Mouse (Mus musculus): ENCODE data around the gene Cdcp1. TPM values are rescaled to one million over a fixed set of nuclear protein-coding genes. Genes with fewer than 3 reads are reported as not detected.

Gene Cdcp1
- polyA plus RNA-seq, 1 experiment from 2014 or later, result 1.2 TPM

- Histone ChIP-seq H3K27me3 (ENCODE audit: insufficient read depth, low read length) (no peaks in the 10 kb centered on the region), H3K36me3 (replicated peaks; ENCODE audit: insufficient read depth, low read length) (no peaks in the 10 kb centered on the region), H3K9me3 (ENCODE audit: low read length) (no peaks in the 10 kb centered on the region), H3K4me1 (ENCODE audit: insufficient read depth) (peaks cover 22% of the 10 kb centered on the region), H3K9ac (replicated peaks) (no peak overlapping the region), H3K4me2 (ENCODE audit: low read depth, low read length) (no peak overlapping the region), H3K4me3 (ENCODE audit: low read depth, low read length) (no peak overlapping the region), H3K27ac (ENCODE audit: low read depth) (peak overlapping the region; percentile 5; the same call in 1 of the 2 replicates)
- 31% methylated on average over 2 of the region's 2 CpGs for WGBS (ENCODE audit: insufficient replicate concordance)
- ATAC-seq, result peak; percentile 87
- TF ChIP-seq CTCF (IDR thresholded peaks at IDR 0.05; ENCODE audit: low read depth) (no peak), EP300 (IDR thresholded peaks at IDR 0.05; ENCODE audit: low read depth) (peak; percentile 48; the same call in 1 of the 2 replicates)
- DNase-seq, result peak; percentile 56
Observed at GRCm38 (mm10) chr9:123224863-123225431, 9.1 kb upstream of the Cdcp1 start.

DNA sequence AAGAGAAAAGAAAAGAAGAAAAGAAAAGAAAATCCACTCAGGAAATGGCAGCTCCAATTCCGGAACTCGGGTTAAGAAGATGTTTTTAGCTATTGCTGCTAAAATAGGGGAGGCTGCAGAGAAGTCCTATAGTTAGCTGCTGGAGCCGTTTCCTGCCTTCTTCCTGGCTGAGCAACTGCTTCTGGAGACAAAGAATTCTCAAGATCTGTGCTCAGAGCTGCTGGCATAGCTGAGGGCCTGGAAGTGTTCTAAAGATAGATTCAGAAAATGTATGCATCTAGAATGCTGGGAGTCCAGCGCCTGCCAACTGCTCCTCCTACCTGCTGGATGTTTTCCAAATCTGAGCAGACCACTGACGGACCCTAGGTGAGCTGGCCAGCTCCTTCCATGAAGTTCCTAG, 4.0 kb upstream of the Cdcp1 start:
- no peak for DNase-seq
- Histone ChIP-seq H3K4me3 (ENCODE audit: low read depth, low read length) (no peak overlapping the region), H3K4me2 (ENCODE audit: low read depth, low read length) (no peak overlapping the region), H3K36me3 (replicated peaks; ENCODE audit: insufficient read depth, low read length) (no peaks in the 10 kb centered on the region), H3K9me3 (ENCODE audit: low read length) (no peaks in the 10 kb centered on the region), H3K9ac (replicated peaks) (no peak overlapping the region), H3K27me3 (ENCODE audit: insufficient read depth, low read length) (no peaks in the 10 kb centered on the region), H3K27ac (ENCODE audit: low read depth) (0 out of 2 replicates have a peak overlapping the region, but pooled peaks have one; percentile 34), H3K4me1 (ENCODE audit: insufficient read depth) (peaks cover 14% of the 10 kb centered on the region)
- TF ChIP-seq EP300 (IDR thresholded peaks at IDR 0.05; ENCODE audit: low read depth) (0 out of 2 replicates have a peak, but pooled peaks have one; percentile 11), CTCF (IDR thresholded peaks at IDR 0.05; ENCODE audit: low read depth) (no peak)
- ATAC-seq, result no peak
- WGBS (ENCODE audit: insufficient replicate concordance), result 32% methylated on average over 5 of the region's 5 CpGs

GRCm38 (mm10) chr9:123213371-123213770, 2.5 kb downstream of the Cdcp1 start:
- Histone ChIP-seq H3K27me3 (ENCODE audit: insufficient read depth, low read length) (no peaks in the 10 kb centered on the region), H3K36me3 (replicated peaks; ENCODE audit: insufficient read depth, low read length) (no peaks in the 10 kb centered on the region), H3K4me1 (ENCODE audit: insufficient read depth) (peaks cover 5% of the 10 kb centered on the region), H3K4me2 (ENCODE audit: low read depth, low read length) (no peak overlapping the region), H3K9ac (replicated peaks) (no peak overlapping the region), H3K4me3 (ENCODE audit: low read depth, low read length) (no peak overlapping the region), H3K9me3 (ENCODE audit: low read length) (no peaks in the 10 kb centered on the region), H3K27ac (ENCODE audit: low read depth) (no peak overlapping the region)
- DNase-seq (no peak), ATAC-seq (no peak)
- TF ChIP-seq CTCF (IDR thresholded peaks at IDR 0.05; ENCODE audit: low read depth) (no peak), EP300 (IDR thresholded peaks at IDR 0.05; ENCODE audit: low read depth) (no peak)
- WGBS (ENCODE audit: insufficient replicate concordance), result 63% methylated on average over 9 of the region's 9 CpGs

- ATAC-seq, result peak; percentile 42; the same call in 1 of the 2 replicates
- TF ChIP-seq CTCF (IDR thresholded peaks at IDR 0.05; ENCODE audit: low read depth), result no peak
- no peak for TF ChIP-seq EP300 (IDR thresholded peaks at IDR 0.05; ENCODE audit: low read depth)
- Histone ChIP-seq H3K36me3 (replicated peaks; ENCODE audit: insufficient read depth, low read length) (no peaks in the 10 kb centered on the region), H3K27me3 (ENCODE audit: insufficient read depth, low read length) (no peaks in the 10 kb centered on the region), H3K4me3 (ENCODE audit: low read depth, low read length) (no peak overlapping the region), H3K9me3 (ENCODE audit: low read length) (no peaks in the 10 kb centered on the region), H3K9ac (replicated peaks) (no peak overlapping the region), H3K4me1 (ENCODE audit: insufficient read depth) (peaks cover 17% of the 10 kb centered on the region), H3K27ac (ENCODE audit: low read depth) (no peak overlapping the region), H3K4me2 (ENCODE audit: low read depth, low read length) (no peak overlapping the region)
- DNase-seq, result peak; percentile 26
- WGBS (ENCODE audit: insufficient replicate concordance), result 95% methylated on average over 1 of the region's 1 CpGs
Observed at GRCm38 (mm10) chr9:123207895-123208294, 7.9 kb downstream of the Cdcp1 start.

GRCm38 (mm10) chr9:123206948-123207347, 8.9 kb downstream of the Cdcp1 start:
- H3K4me2 ChIP-seq (ENCODE audit: low read depth, low read length), result no peak overlapping the region
- DNase-seq, result peak; percentile 80
- H3K36me3 ChIP-seq (replicated peaks; ENCODE audit: insufficient read depth, low read length), result no peaks in the 10 kb centered on the region
- ATAC-seq, result peak; percentile 99
- H3K9ac ChIP-seq (replicated peaks), result no peak overlapping the region
- TF ChIP-seq EP300 (IDR thresholded peaks at IDR 0.05; ENCODE audit: low read depth) (peak; percentile 56), CTCF (IDR thresholded peaks at IDR 0.05; ENCODE audit: low read depth) (no peak)
- peak overlapping the region; percentile 62 for H3K27ac ChIP-seq (ENCODE audit: low read depth)
- WGBS (ENCODE audit: insufficient replicate concordance), result 61% methylated on average over 2 of the region's 2 CpGs
- H3K4me3 ChIP-seq (ENCODE audit: low read depth, low read length), result no peak overlapping the region
- no peaks in the 10 kb centered on the region for H3K9me3 ChIP-seq (ENCODE audit: low read length)
- H3K4me1 ChIP-seq (ENCODE audit: insufficient read depth), result peaks cover 17% of the 10 kb centered on the region
- H3K27me3 ChIP-seq (ENCODE audit: insufficient read depth, low read length), result no peaks in the 10 kb centered on the region

DNA sequence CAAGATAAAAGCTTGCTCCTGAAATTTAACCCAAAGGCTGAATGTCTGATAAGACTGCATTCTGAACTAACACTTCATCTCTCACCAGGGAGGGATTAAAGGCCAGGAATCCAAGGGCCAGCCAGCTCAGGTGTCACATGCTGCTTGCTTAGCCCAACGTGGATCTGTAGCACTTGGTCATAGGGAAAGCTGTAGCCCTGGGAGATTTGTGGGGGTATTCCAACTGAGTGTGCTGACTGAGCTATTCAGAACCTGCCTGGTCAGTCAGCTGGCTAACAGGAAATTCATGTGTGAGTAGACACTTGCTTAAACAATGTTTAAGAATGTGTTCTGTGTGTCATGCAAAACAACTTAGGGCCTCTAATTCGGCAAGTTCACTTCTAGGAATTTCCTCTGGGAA, 9.3 kb downstream of the Cdcp1 start:
- DNase-seq, result no peak
- Histone ChIP-seq H3K36me3 (replicated peaks; ENCODE audit: insufficient read depth, low read length) (no peaks in the 10 kb centered on the region), H3K9me3 (ENCODE audit: low read length) (no peaks in the 10 kb centered on the region), H3K9ac (replicated peaks) (no peak overlapping the region), H3K27me3 (ENCODE audit: insufficient read depth, low read length) (no peaks in the 10 kb centered on the region), H3K27ac (ENCODE audit: low read depth) (peak overlapping the region; percentile 62; the same call in 1 of the 2 replicates), H3K4me1 (ENCODE audit: insufficient read depth) (peaks cover 17% of the 10 kb centered on the region), H3K4me3 (ENCODE audit: low read depth, low read length) (no peak overlapping the region), H3K4me2 (ENCODE audit: low read depth, low read length) (no peak overlapping the region)
- 42% methylated on average over 2 of the region's 2 CpGs for WGBS (ENCODE audit: insufficient replicate concordance)
- 0 out of 2 replicates have a peak, but pooled peaks have one; percentile 36 for ATAC-seq
- TF ChIP-seq CTCF (IDR thresholded peaks at IDR 0.05; ENCODE audit: low read depth), result no peak
- no peak for TF ChIP-seq EP300 (IDR thresholded peaks at IDR 0.05; ENCODE audit: low read depth)
